Mouse (Mus musculus) myocyte (in vitro differentiated cells): ENCODE results near the gene Acbd6. TPM values are rescaled to one million over a fixed set of nuclear protein-coding genes. Genes with fewer than 3 reads are reported as not detected.

Source experiments
- H3K27me3 ChIP-seq: one replicate; pipeline ENCODE4 v1.6.1; 2011; ENCODE audit not compliant: control insufficient read depth, insufficient read depth, insufficient read length
- H3K36me3 ChIP-seq: one replicate; pipeline ENCODE4 v1.6.1; 2011; ENCODE audit not compliant: control insufficient read depth, insufficient read depth
- H3K4me2 ChIP-seq: one replicate; pipeline ENCODE4 v1.6.1; 2011; ENCODE audit warnings: low read depth, control low read depth
- H3K4me3 ChIP-seq: one replicate; pipeline ENCODE4 v1.5.1; 2011; ENCODE audit warnings: mild to moderate bottlenecking, control low read depth, moderate library complexity
- H3K79me2 ChIP-seq: one replicate; pipeline ENCODE4 v1.6.1; 2011; ENCODE audit not compliant: control insufficient read depth, insufficient read depth
- H3ac ChIP-seq: one replicate; pipeline ENCODE4 v1.6.1; 2011; ENCODE audit not compliant: control insufficient read depth, insufficient read length
- CEBPB ChIP-seq: IDR thresholded peaks from 2 replicates; pipeline ENCODE4 v1.6.1; 2011; ENCODE audit warnings: mild to moderate bottlenecking, moderate library complexity; ENCODE audit not compliant: poor library complexity, insufficient read depth, severe bottlenecking
- E2F4 ChIP-seq: IDR thresholded peaks from one replicate; pipeline ENCODE4 v1.6.1; 2011; ENCODE audit warnings: mild to moderate bottlenecking, control low read depth, moderate library complexity; ENCODE audit not compliant: insufficient read depth
- MAX ChIP-seq: IDR thresholded peaks from one replicate; pipeline ENCODE4 v1.6.1; 2011; ENCODE audit warnings: low read depth, mild to moderate bottlenecking, control low read depth
- MYOD1 ChIP-seq, 3 experiments: IDR thresholded peaks; one replicate each; pipeline ENCODE4 v1.6.1; 2011; ENCODE audit warnings: control low read depth in 2 of 3, low read depth in 2 of 3, mild to moderate bottlenecking in 2 of 3, moderate library complexity in 1 of 3; ENCODE audit not compliant: insufficient read length in 2 of 3, control insufficient read depth in 1 of 3
- MYOG ChIP-seq, 3 experiments: IDR thresholded peaks; one replicate each; pipeline ENCODE4 v1.6.1; 2011; ENCODE audit warnings: control low read depth in 2 of 3, low read depth in 2 of 3, mild to moderate bottlenecking in 2 of 3; ENCODE audit not compliant: insufficient read length in 2 of 3, control insufficient read depth in 1 of 3, insufficient read depth in 1 of 3
- POLR2A ChIP-seq: IDR thresholded peaks from one replicate; pipeline ENCODE4 v1.6.1; 2011; ENCODE audit warnings: low read depth, mild to moderate bottlenecking, control low read depth, moderate library complexity; ENCODE audit not compliant: insufficient read length
- POLR2AphosphoS2 ChIP-seq: IDR thresholded peaks from one replicate; pipeline ENCODE4 v1.6.1; 2011; ENCODE audit warnings: low read depth, control low read depth; ENCODE audit not compliant: insufficient read length
- REST ChIP-seq: IDR thresholded peaks from one replicate; pipeline ENCODE4 v1.6.1; 2011; ENCODE audit warnings: mild to moderate bottlenecking, control low read depth, moderate library complexity; ENCODE audit not compliant: insufficient read depth, insufficient read length
- SRF ChIP-seq: IDR thresholded peaks from one replicate; pipeline ENCODE4 v1.6.1; 2011; ENCODE audit warnings: low read depth; ENCODE audit not compliant: control insufficient read depth, insufficient read length
- TCF12 ChIP-seq: IDR thresholded peaks from one replicate; pipeline ENCODE4 v1.6.1; 2011; ENCODE audit warnings: mild to moderate bottlenecking, control low read depth; ENCODE audit not compliant: poor library complexity, insufficient read depth, severe bottlenecking
- TCF3 ChIP-seq: IDR thresholded peaks from one replicate; pipeline ENCODE4 v1.6.1; 2011; ENCODE audit warnings: low read depth, control low read depth; ENCODE audit not compliant: insufficient read length
- USF1 ChIP-seq: IDR thresholded peaks from one replicate; pipeline ENCODE4 v1.6.1; 2011; ENCODE audit warnings: low read depth, mild to moderate bottlenecking, control low read depth, moderate library complexity
- polyA plus RNA-seq: library from polyadenylated mRNA; unstranded; fragments of >200 nt; fragmentation: generic; extraction: Trizol; gene quantifications from one replicate; pipeline ENCODE4 v1.2.1, GENCODE M21; 2012; ENCODE audit warnings: missing spikeins

The Acbd6 gene
- polyA plus RNA-seq, 1 experiment = 124 TPM

GRCm38 (mm10) chr1:155737017-155737808 lies 179.3 kb downstream of the Acbd6 start:
- Histone ChIP-seq H3K79me2 (no peaks in the 10 kb centered on the region), H3K36me3 (no peaks in the 10 kb centered on the region), H3K4me3 (no peak overlapping the region), H3K4me2 (no peak overlapping the region), H3K27me3 (peaks cover 66% of the 10 kb centered on the region), H3ac (no peak overlapping the region)
- TF ChIP-seq CEBPB = no peak
- TF ChIP-seq USF1 = no peak
- no peak for TF ChIP-seq POLR2A

DNA sequence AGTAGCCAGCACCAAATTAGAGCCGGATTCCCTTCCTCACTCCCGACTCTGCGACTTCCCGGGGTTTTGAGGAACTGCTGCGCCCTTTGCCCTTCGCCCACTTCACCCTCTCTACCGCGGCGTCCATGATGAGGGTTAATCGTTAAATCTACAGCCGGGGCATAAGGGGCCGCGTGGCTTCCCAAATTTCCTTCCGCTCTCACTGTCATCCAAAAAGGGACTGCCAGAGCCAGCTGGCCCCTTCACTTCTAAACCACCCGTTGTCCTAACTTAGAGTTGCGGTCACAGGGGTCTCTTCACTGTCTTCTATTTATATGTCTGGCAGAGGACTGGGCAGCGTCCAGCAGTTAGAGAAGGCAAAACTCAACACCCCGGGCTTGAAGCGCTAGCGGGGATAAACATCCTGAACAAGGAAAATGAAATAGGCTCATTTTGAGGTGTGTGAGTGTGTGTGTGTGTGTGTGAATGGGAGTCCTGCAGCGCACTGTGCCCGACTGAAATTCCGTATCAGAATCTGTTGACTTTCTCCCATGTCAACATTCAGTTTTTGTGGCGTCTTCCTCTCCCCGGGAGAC lies 180.0 kb downstream of the Acbd6 start:
- Histone ChIP-seq H3K79me2 (no peaks in the 10 kb centered on the region), H3ac (no peak overlapping the region), H3K27me3 (peaks cover 70% of the 10 kb centered on the region), H3K36me3 (no peaks in the 10 kb centered on the region), H3K4me3 (no peak overlapping the region), H3K4me2 (no peak overlapping the region)
- no peak for TF ChIP-seq REST
- TF ChIP-seq SRF = no peak
- no peak for TF ChIP-seq MYOD1 (IDR thresholded peaks at IDR 0.05; ENCODE audit: control insufficient read depth in 1 of 3, insufficient read length in 2 of 3, low read depth in 2 of 3)
- no peak for TF ChIP-seq CEBPB
- TF ChIP-seq USF1 = no peak
- TF ChIP-seq E2F4 = no peak
- no peak for TF ChIP-seq TCF12
- TF ChIP-seq MAX = no peak
- no peak for TF ChIP-seq POLR2AphosphoS2
- no peak for TF ChIP-seq MYOG (IDR thresholded peaks at IDR 0.05; ENCODE audit: control insufficient read depth in 1 of 3, insufficient read depth in 1 of 3, insufficient read length in 2 of 3, low read depth in 2 of 3)
- no peak for TF ChIP-seq POLR2A
- TF ChIP-seq TCF3 = no peak

Other genes starting within 250 kb of the Acbd6 start
- 8.7 TPM for gene Xpr1, start 140.7 kb upstream of the Acbd6 start, polyA plus RNA-seq
- gene Lhx4, start 193.6 kb downstream of the Acbd6 start, polyA plus RNA-seq = 0.01 TPM